Mouse (Mus musculus) limb, embryonic 10.5 days (tissue): ENCODE results near the gene Pcnx4. TPM values are rescaled to one million over a fixed set of nuclear protein-coding genes. Genes with fewer than 3 reads are reported as not detected.

ENCODE experiments used
- DNase-seq: peaks from one replicate; pipeline ENCODE4 v3.0.0-alpha.2; 2017; ENCODE audit warnings: low spot score
- H3K27ac ChIP-seq: fragments of 300-500 bp; sonication (generic); 2 replicates; pipeline ENCODE4 v1.5.1; 2016; ENCODE audit warnings: mild to moderate bottlenecking
- H3K27me3 ChIP-seq: fragments of 300-500 bp; sonication (generic); 2 replicates; pipeline ENCODE4 v1.6.1; 2016; ENCODE audit warnings: low read depth, mild to moderate bottlenecking; ENCODE audit not compliant: poor library complexity, severe bottlenecking
- H3K36me3 ChIP-seq: fragments of 300-500 bp; sonication (generic); 2 replicates; pipeline ENCODE4 v1.6.1; 2016; ENCODE audit warnings: mild to moderate bottlenecking, moderate library complexity
- H3K4me1 ChIP-seq: fragments of 300-500 bp; sonication (generic); 2 replicates; pipeline ENCODE4 v1.6.1; 2016
- H3K4me3 ChIP-seq: fragments of 300-500 bp; sonication (generic); 2 replicates; pipeline ENCODE4 v1.5.1; 2016; ENCODE audit warnings: mild to moderate bottlenecking, moderate library complexity
- H3K9me3 ChIP-seq: fragments of 300-500 bp; sonication (generic); replicated peaks from 2 replicates; pipeline ENCODE4 v1.6.1; 2016; ENCODE audit warnings: mild to moderate bottlenecking
- WGBS: fragments of 180-500 bp; shearing (Covaris S2); methylation state at CpG from one replicate; pipeline ENCODE4 v1.1.7; 2016; 5-methylcytosine and 5-hydroxymethylcytosine counted together
- polyA plus RNA-seq: library from polyadenylated mRNA; unstranded; fragments of >200 nt; fragmentation: Nextera tagmentation; extraction: Ambion mirVana; gene quantifications from 2 replicates; pipeline ENCODE4 v1.2.1, GENCODE M21; 2016

Pcnx4 gene
- polyA plus RNA-seq, 1 experiment from 2014 or later = 13.8 TPM

DNA sequence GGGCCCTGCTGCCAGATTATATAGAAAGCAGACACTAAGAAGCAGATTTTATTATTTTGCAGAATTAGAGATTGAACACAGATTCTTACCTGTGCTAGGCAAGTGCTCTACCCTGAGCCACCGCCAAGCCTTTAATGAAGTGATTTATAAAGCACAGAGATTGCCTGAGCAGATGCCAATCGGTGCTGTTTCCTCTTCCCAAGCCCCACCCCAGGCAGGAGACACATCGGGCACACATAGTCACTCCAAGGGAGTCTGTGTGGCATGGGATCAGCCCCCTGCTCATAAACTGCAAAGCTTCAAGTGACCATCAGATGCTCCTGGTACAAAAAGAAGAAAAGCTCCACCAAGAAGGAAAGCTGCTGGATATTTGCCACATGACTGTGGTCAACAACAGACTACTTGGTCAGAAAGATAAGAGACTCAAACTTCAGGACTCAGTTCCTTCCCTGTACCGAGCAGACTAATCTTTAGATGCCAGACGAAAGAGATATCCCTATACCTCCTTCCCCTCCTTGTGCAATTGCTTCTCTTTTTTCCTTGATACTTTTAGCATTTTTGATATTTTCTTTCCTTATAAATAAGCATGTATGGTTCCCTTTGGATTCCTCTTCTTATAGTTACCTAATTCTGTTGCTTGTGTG is 86.8 kb downstream of the Pcnx4 start:
- Histone ChIP-seq H3K27ac (no peak overlapping the region), H3K4me3 (no peak overlapping the region), H3K9me3 (no peaks in the 10 kb centered on the region), H3K27me3 (no peaks in the 10 kb centered on the region), H3K4me1 (no peaks in the 10 kb centered on the region), H3K36me3 (no peaks in the 10 kb centered on the region)
- WGBS = 86% methylated on average over 5 of the region's 5 CpGs
- no peak for DNase-seq

DNA sequence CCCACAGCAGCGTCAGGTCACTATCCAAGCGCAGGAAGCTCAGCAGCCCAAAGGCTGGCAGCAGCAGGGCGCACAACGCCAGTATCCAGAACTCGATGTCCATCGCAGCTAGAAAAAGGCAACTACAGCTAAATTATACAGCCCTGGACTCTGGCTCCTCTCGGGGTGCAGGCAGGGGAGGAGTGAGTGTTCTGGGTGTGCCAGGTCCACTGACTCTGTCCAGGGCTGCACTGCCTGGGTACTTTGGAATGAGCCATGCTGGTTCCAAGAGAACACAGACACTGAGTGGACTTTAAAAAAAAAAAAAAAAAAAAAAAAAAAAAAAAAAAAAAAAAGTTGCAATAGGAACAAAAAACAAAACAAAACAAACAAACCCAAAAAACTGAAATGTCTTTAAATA is 92.6 kb downstream of the Pcnx4 start:
- Histone ChIP-seq H3K4me3 (no peak overlapping the region), H3K36me3 (no peaks in the 10 kb centered on the region), H3K27me3 (no peaks in the 10 kb centered on the region), H3K27ac (no peak overlapping the region), H3K9me3 (no peaks in the 10 kb centered on the region), H3K4me1 (no peaks in the 10 kb centered on the region)
- no peak for DNase-seq
- 90% methylated on average over 7 of the region's 7 CpGs for WGBS

Other genes starting within 250 kb of the Pcnx4 start
- gene Rtn1, start 127.3 kb upstream of the Pcnx4 start, polyA plus RNA-seq = 8.3 and 11.4 TPM in 2 replicates
- gene Lrrc9, start 94.5 kb upstream of the Pcnx4 start, polyA plus RNA-seq = 0.80 and 0.89 TPM in 2 replicates
- not detected in 2 replicates for gene Gm4756, start 113.3 kb downstream of the Pcnx4 start, polyA plus RNA-seq
- gene Dhrs7, start 128.5 kb downstream of the Pcnx4 start, polyA plus RNA-seq = 4.3 and 5.2 TPM in 2 replicates
- gene Ppm1a, start 221.1 kb downstream of the Pcnx4 start, polyA plus RNA-seq = 42.1 and 51.1 TPM in 2 replicates